Mouse (Mus musculus): ENCODE results near the gene Ksr1. TPM values are rescaled to one million over a fixed set of nuclear protein-coding genes. Genes with fewer than 3 reads are reported as not detected.

Gene Ksr1
- polyA plus RNA-seq, 1 experiment from 2014 or later, result 3.3 TPM

DNA sequence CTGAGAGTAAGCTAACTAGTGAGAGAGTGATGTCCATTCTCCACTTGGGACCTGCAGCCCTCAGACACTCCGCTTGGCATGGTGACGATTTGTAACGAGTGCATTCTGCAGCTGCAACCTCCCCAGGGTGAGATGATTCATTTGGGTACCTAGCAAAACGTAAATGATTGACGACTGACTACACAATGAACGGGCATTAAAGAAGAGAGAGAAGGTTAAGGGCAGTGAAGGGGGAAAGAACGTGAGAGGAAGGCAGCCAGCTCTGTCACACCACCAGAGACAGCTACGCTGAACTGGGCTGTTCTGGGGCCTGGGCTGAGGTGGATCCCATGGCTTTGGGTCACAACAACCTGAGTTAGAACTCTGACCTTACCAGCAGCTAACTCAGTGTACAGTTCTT is 81.9 kb downstream of the Ksr1 start:
- no peaks in the 10 kb centered on the region for H3K36me3 ChIP-seq (ENCODE audit: control insufficient read depth, insufficient read depth)
- H3K27me3 ChIP-seq (ENCODE audit: control insufficient read depth, insufficient read depth, low read length), result no peaks in the 10 kb centered on the region
- H3K27ac ChIP-seq (ENCODE audit: low read length), result no peak overlapping the region
- H3K9me3 ChIP-seq (replicated peaks; ENCODE audit: control insufficient read depth, low read length), result no peaks in the 10 kb centered on the region
- 80% methylated on average over 8 of the region's 8 CpGs for WGBS
- no peak overlapping the region for H3K9ac ChIP-seq (ENCODE audit: low read length)
- no peak for ATAC-seq (replicated peaks; ENCODE audit: extremely low read depth, insufficient read depth, low FRiP score)
- H3K4me3 ChIP-seq (ENCODE audit: low read length), result no peak overlapping the region
- peaks cover 55% of the 10 kb centered on the region for H3K4me1 ChIP-seq (ENCODE audit: control insufficient read depth, insufficient read depth, low read length)
- H3K4me2 ChIP-seq (ENCODE audit: low read depth, low read length), result no peak overlapping the region

DNA sequence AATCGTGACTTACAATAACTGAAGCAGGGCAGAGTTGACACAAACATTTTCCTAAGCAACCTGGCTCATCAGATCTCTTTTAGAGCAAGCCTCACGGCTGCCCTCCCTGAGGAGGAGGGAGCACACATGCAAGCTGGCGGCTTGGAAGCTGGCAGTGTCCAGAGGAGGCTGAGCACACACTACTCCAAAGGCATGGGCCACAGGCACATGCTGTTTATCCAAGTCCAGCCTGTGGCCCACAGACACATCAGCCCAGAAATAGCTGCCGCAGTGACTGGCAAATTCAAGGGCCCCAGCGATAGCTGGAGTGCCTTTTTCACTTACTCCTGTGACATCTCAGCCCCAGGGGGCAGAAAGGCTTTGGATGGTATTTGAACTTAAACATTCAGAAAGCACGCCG is 82.6 kb downstream of the Ksr1 start:
- Histone ChIP-seq H3K27ac (ENCODE audit: low read length) (peak overlapping the region; percentile 85), H3K4me2 (ENCODE audit: low read depth, low read length) (no peak overlapping the region), H3K9ac (ENCODE audit: low read length) (peak overlapping the region; percentile 27; the same call in 1 of the 2 replicates), H3K4me1 (ENCODE audit: control insufficient read depth, insufficient read depth, low read length) (peaks cover 57% of the 10 kb centered on the region), H3K36me3 (ENCODE audit: control insufficient read depth, insufficient read depth) (no peaks in the 10 kb centered on the region), H3K4me3 (ENCODE audit: low read length) (no peak overlapping the region), H3K27me3 (ENCODE audit: control insufficient read depth, insufficient read depth, low read length) (no peaks in the 10 kb centered on the region), H3K9me3 (replicated peaks; ENCODE audit: control insufficient read depth, low read length) (no peaks in the 10 kb centered on the region)
- 43% methylated on average over 7 of the region's 7 CpGs for WGBS
- ATAC-seq (replicated peaks; ENCODE audit: extremely low read depth, insufficient read depth, low FRiP score), result peak; percentile 66; the same call in 1 of the 2 replicates

GRCm38 (mm10) chr11:79062897-79063296 is 83.3 kb downstream of the Ksr1 start:
- ATAC-seq (replicated peaks; ENCODE audit: extremely low read depth, insufficient read depth, low FRiP score), result no peak
- H3K27me3 ChIP-seq (ENCODE audit: control insufficient read depth, insufficient read depth, low read length), result no peaks in the 10 kb centered on the region
- H3K9ac ChIP-seq (ENCODE audit: low read length), result peak overlapping the region; percentile 27; the same call in 1 of the 2 replicates
- no peak overlapping the region for H3K4me3 ChIP-seq (ENCODE audit: low read length)
- no peaks in the 10 kb centered on the region for H3K9me3 ChIP-seq (replicated peaks; ENCODE audit: control insufficient read depth, low read length)
- H3K4me1 ChIP-seq (ENCODE audit: control insufficient read depth, insufficient read depth, low read length), result peaks cover 64% of the 10 kb centered on the region
- 90% methylated on average over 5 of the region's 5 CpGs for WGBS
- H3K4me2 ChIP-seq (ENCODE audit: low read depth, low read length), result no peak overlapping the region
- no peaks in the 10 kb centered on the region for H3K36me3 ChIP-seq (ENCODE audit: control insufficient read depth, insufficient read depth)
- peak overlapping the region; percentile 85 for H3K27ac ChIP-seq (ENCODE audit: low read length)

DNA sequence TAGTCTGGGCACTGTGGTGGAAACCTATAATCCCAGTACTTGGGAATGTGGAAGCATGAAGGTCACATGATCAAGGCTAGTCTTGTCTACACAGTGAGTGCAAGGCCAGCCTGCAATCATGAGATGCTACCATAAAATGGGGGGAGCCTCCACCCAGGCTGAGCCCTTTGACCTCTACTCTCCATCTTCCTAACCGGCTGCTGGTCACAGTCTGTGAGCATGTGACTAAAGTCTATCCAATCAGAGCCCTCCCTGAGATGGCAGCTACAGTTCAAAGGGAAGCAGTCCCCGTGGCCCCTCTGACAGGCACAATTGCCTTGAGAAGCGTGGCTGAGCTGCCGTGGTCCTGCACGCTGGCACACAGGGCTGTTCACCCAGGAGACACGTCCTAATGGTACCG is 84.4 kb downstream of the Ksr1 start:
- Histone ChIP-seq H3K4me3 (ENCODE audit: low read length) (no peak overlapping the region), H3K9ac (ENCODE audit: low read length) (no peak overlapping the region), H3K4me2 (ENCODE audit: low read depth, low read length) (no peak overlapping the region), H3K4me1 (ENCODE audit: control insufficient read depth, insufficient read depth, low read length) (peaks cover 68% of the 10 kb centered on the region), H3K27ac (ENCODE audit: low read length) (no peak overlapping the region), H3K9me3 (replicated peaks; ENCODE audit: control insufficient read depth, low read length) (no peaks in the 10 kb centered on the region), H3K36me3 (ENCODE audit: control insufficient read depth, insufficient read depth) (no peaks in the 10 kb centered on the region), H3K27me3 (ENCODE audit: control insufficient read depth, insufficient read depth, low read length) (no peaks in the 10 kb centered on the region)
- ATAC-seq (replicated peaks; ENCODE audit: extremely low read depth, insufficient read depth, low FRiP score), result no peak
- 72% methylated on average over 7 of the region's 7 CpGs for WGBS

GRCm38 (mm10) chr11:79059850-79060249 is 86.4 kb downstream of the Ksr1 start:
- no peaks in the 10 kb centered on the region for H3K27me3 ChIP-seq (ENCODE audit: control insufficient read depth, insufficient read depth, low read length)
- H3K4me1 ChIP-seq (ENCODE audit: control insufficient read depth, insufficient read depth, low read length), result peaks cover 74% of the 10 kb centered on the region
- no peaks in the 10 kb centered on the region for H3K36me3 ChIP-seq (ENCODE audit: control insufficient read depth, insufficient read depth)
- H3K4me2 ChIP-seq (ENCODE audit: low read depth, low read length), result peak overlapping the region; percentile 55
- peak overlapping the region; percentile 86 for H3K27ac ChIP-seq (ENCODE audit: low read length)
- ATAC-seq (replicated peaks; ENCODE audit: extremely low read depth, insufficient read depth, low FRiP score), result peak; percentile 39; the same call in 1 of the 2 replicates
- no peak overlapping the region for H3K4me3 ChIP-seq (ENCODE audit: low read length)
- H3K9me3 ChIP-seq (replicated peaks; ENCODE audit: control insufficient read depth, low read length), result no peaks in the 10 kb centered on the region
- 19% methylated on average over 5 of the region's 5 CpGs for WGBS
- H3K9ac ChIP-seq (ENCODE audit: low read length), result peak overlapping the region; percentile 63

GRCm38 (mm10) chr11:79059062-79059461 is 87.1 kb downstream of the Ksr1 start:
- Histone ChIP-seq H3K27me3 (ENCODE audit: control insufficient read depth, insufficient read depth, low read length) (no peaks in the 10 kb centered on the region), H3K36me3 (ENCODE audit: control insufficient read depth, insufficient read depth) (no peaks in the 10 kb centered on the region), H3K27ac (ENCODE audit: low read length) (peak overlapping the region; percentile 86), H3K4me3 (ENCODE audit: low read length) (no peak overlapping the region), H3K9me3 (replicated peaks; ENCODE audit: control insufficient read depth, low read length) (no peaks in the 10 kb centered on the region), H3K4me1 (ENCODE audit: control insufficient read depth, insufficient read depth, low read length) (peaks cover 71% of the 10 kb centered on the region), H3K9ac (ENCODE audit: low read length) (peak overlapping the region; percentile 63), H3K4me2 (ENCODE audit: low read depth, low read length) (peak overlapping the region; percentile 55)
- 51% methylated on average over 4 of the region's 4 CpGs for WGBS
- no peak for ATAC-seq (replicated peaks; ENCODE audit: extremely low read depth, insufficient read depth, low FRiP score)

- Histone ChIP-seq H3K4me3 (ENCODE audit: low read length) (no peak overlapping the region), H3K27me3 (ENCODE audit: control insufficient read depth, insufficient read depth, low read length) (no peaks in the 10 kb centered on the region), H3K4me2 (ENCODE audit: low read depth, low read length) (no peak overlapping the region; the same call in 1 of the 2 replicates), H3K9me3 (replicated peaks; ENCODE audit: control insufficient read depth, low read length) (no peaks in the 10 kb centered on the region), H3K4me1 (ENCODE audit: control insufficient read depth, insufficient read depth, low read length) (peaks cover 68% of the 10 kb centered on the region), H3K27ac (ENCODE audit: low read length) (peak overlapping the region; percentile 86), H3K36me3 (ENCODE audit: control insufficient read depth, insufficient read depth) (no peaks in the 10 kb centered on the region), H3K9ac (ENCODE audit: low read length) (no peak overlapping the region)
- WGBS, result 65% methylated on average over 6 of the region's 6 CpGs
- ATAC-seq (replicated peaks; ENCODE audit: extremely low read depth, insufficient read depth, low FRiP score), result no peak
Measured at GRCm38 (mm10) chr11:79058610-79059009, 87.6 kb downstream of the Ksr1 start.

GRCm38 (mm10) chr11:79057809-79058208 is 88.4 kb downstream of the Ksr1 start:
- no peak overlapping the region for H3K4me2 ChIP-seq (ENCODE audit: low read depth, low read length)
- no peak for ATAC-seq (replicated peaks; ENCODE audit: extremely low read depth, insufficient read depth, low FRiP score)
- no peaks in the 10 kb centered on the region for H3K27me3 ChIP-seq (ENCODE audit: control insufficient read depth, insufficient read depth, low read length)
- H3K27ac ChIP-seq (ENCODE audit: low read length), result peak overlapping the region; percentile 61
- no peak overlapping the region for H3K4me3 ChIP-seq (ENCODE audit: low read length)
- no peak overlapping the region for H3K9ac ChIP-seq (ENCODE audit: low read length)
- H3K36me3 ChIP-seq (ENCODE audit: control insufficient read depth, insufficient read depth), result no peaks in the 10 kb centered on the region
- peaks cover 65% of the 10 kb centered on the region for H3K4me1 ChIP-seq (ENCODE audit: control insufficient read depth, insufficient read depth, low read length)
- 49% methylated on average over 4 of the region's 4 CpGs for WGBS
- no peaks in the 10 kb centered on the region for H3K9me3 ChIP-seq (replicated peaks; ENCODE audit: control insufficient read depth, low read length)

DNA sequence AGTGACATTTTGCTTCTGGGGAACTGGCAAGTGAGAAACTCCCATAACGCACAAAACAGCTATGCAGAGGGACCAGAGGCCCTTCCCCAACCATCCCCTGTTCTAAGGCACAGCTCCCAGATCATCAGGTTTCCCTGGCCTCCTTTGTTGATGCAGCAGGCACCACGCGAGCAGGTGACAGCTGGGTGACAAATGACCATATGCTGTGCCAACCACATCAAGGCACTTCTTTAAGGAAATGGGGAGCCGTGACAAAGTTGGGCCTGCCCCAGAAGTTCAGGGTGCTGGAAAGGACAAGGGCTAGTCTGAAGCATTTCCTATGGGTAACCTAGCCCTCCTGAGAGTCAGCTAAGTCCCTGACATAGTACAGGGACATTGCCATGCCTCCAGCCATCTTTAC is 89.3 kb downstream of the Ksr1 start:
- peaks cover 65% of the 10 kb centered on the region for H3K4me1 ChIP-seq (ENCODE audit: control insufficient read depth, insufficient read depth, low read length)

More for the DNA sequence above, 89.3 kb downstream of the Ksr1 start:
- ATAC-seq (replicated peaks; ENCODE audit: extremely low read depth, insufficient read depth, low FRiP score), result no peak
- H3K4me3 ChIP-seq (ENCODE audit: low read length), result no peak overlapping the region
- H3K27me3 ChIP-seq (ENCODE audit: control insufficient read depth, insufficient read depth, low read length), result no peaks in the 10 kb centered on the region
- H3K9me3 ChIP-seq (replicated peaks; ENCODE audit: control insufficient read depth, low read length), result no peaks in the 10 kb centered on the region
- 57% methylated on average over 4 of the region's 4 CpGs for WGBS
- no peak overlapping the region for H3K4me2 ChIP-seq (ENCODE audit: low read depth, low read length)
- no peaks in the 10 kb centered on the region for H3K36me3 ChIP-seq (ENCODE audit: control insufficient read depth, insufficient read depth)
- no peak overlapping the region for H3K9ac ChIP-seq (ENCODE audit: low read length)
- H3K27ac ChIP-seq (ENCODE audit: low read length), result peak overlapping the region; percentile 61

Data from heart, embryonic 16.5 days (tissue).